Mouse (Mus musculus): Measurements from ENCODE around the gene Pold2. TPM values are rescaled to one million over a fixed set of nuclear protein-coding genes. Genes with fewer than 3 reads are reported as not detected.

Gene Pold2
- total and polyA plus RNA-seq, 3 experiments = 30.1 to 295 (median 47.5) TPM

DNA sequence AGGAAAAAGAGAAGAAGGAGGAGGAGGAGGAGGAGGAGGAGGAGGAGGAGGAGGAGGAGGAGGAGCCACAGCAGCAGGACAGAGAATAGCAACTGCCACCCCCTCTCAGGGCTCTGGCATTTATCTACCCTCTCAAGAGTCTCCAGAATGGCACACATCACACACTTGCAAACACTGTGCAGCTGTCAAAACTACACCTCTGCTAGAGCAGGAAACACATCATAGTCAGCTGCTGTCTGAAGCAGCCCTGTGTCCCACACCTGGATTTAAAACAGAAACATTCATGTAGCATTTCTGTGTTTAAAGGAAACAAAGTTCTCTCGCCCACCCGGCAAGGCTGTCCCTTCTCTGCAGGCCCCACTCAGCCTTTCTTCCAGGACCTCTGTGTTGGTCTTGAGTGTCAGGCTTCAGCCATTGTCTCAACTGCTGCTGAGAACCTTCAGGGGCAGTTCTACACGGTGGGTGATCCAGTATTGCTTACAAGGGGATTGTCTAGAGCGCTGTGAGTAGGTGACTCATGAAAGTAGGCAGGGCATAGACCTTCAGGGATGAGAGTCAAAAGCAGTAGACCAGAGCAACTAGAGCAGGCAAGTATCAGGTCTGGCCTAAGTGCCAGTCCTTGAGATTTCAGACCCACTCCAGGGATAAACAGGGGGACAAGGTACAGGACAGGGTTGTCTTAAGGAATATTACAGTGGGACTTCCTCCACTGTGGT is 26.9 kb downstream of the Pold2 start:
- Histone ChIP-seq H3K9me3 (replicated peaks) (peaks cover 4% of the 10 kb centered on the region), H3K27me3 (ENCODE audit: insufficient read depth, low read length) (peaks cover 2% of the 10 kb centered on the region), H3K4me3 (ENCODE audit: low read depth, low read length) (no peak overlapping the region), H3K36me3 (replicated peaks) (no peaks in the 10 kb centered on the region), H3K4me1 (ENCODE audit: insufficient read depth, low read depth, low read length) (no peaks in the 10 kb centered on the region)
- TF ChIP-seq TAL1 (conservative IDR thresholded peaks at IDR 0.05; ENCODE audit: low read depth, low read length) (no peak), GATA2 (IDR thresholded peaks at IDR 0.05; ENCODE audit: borderline replicate concordance, low read depth, low read length) (no peak), CTCF (IDR thresholded peaks at IDR 0.05; ENCODE audit: low read depth, low read length) (no peak), POLR2AphosphoS5 (IDR thresholded peaks at IDR 0.05; ENCODE audit: insufficient replicate concordance, low read depth, low read length) (no peak), GATA1 (IDR thresholded peaks at IDR 0.05; ENCODE audit: borderline replicate concordance, low read length) (no peak)
- no peak for DNase-seq (ENCODE audit: low spot score)
- no peak for ATAC-seq (ENCODE audit: extremely low read depth, insufficient number of reproducible peaks, low FRiP score, poor library complexity, severe bottlenecking)

DNA sequence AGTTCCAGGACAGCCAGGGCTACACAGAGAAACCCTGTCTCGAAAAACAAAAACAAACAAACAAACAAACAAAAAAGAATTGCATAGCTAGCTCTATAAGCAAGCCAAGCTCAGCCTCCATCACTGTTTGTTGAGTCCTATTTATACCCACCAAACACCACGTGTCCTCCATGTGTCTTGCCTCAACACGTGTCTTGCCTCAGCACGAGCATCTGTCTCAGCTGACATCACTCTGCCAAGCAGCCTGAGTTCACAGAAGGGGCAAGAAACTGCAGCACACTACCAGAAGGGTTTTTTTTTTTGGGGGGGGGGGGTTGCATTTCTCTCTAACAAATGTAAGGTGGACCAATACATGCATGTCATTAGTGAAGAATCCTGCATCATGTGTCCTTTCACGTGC is 27.6 kb downstream of the Pold2 start:
- H3K27me3 ChIP-seq (ENCODE audit: insufficient read depth, low read length) = peaks cover 2% of the 10 kb centered on the region
- no peak overlapping the region for H3K4me3 ChIP-seq (ENCODE audit: low read depth, low read length)
- no peaks in the 10 kb centered on the region for H3K36me3 ChIP-seq (replicated peaks)
- TF ChIP-seq POLR2AphosphoS5 (IDR thresholded peaks at IDR 0.05; ENCODE audit: insufficient replicate concordance, low read depth, low read length) (no peak), CTCF (IDR thresholded peaks at IDR 0.05; ENCODE audit: low read depth, low read length) (no peak), GATA2 (IDR thresholded peaks at IDR 0.05; ENCODE audit: borderline replicate concordance, low read depth, low read length) (no peak), GATA1 (IDR thresholded peaks at IDR 0.05; ENCODE audit: borderline replicate concordance, low read length) (no peak), TAL1 (conservative IDR thresholded peaks at IDR 0.05; ENCODE audit: low read depth, low read length) (no peak)
- peaks cover 4% of the 10 kb centered on the region for H3K9me3 ChIP-seq (replicated peaks)
- no peaks in the 10 kb centered on the region for H3K4me1 ChIP-seq (ENCODE audit: insufficient read depth, low read depth, low read length)
- DNase-seq (ENCODE audit: low spot score) = no peak
- no peak for ATAC-seq (ENCODE audit: extremely low read depth, insufficient number of reproducible peaks, low FRiP score, poor library complexity, severe bottlenecking)

DNA sequence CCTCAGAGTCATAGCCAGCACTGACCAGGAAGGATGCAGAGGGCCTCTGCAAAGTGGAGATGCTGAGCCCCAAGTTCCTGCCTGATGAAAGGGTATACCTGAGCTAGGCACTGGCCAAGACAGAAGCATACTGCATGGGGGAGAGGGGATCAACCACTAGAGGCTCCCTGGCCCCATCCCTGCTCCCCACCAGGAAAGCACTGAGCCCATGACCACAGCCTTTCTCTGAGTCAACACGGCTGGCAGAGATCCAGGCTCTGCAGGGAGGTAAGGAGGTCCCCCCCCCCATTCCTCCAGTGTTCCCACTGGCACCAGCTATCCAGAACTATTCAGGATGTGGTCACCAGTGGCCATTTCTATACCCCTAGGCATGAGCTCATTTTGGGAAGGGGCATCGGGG is 28.8 kb downstream of the Pold2 start:
- H3K4me1 ChIP-seq (ENCODE audit: insufficient read depth, low read depth, low read length) = no peaks in the 10 kb centered on the region
- TF ChIP-seq POLR2AphosphoS5 (IDR thresholded peaks at IDR 0.05; ENCODE audit: insufficient replicate concordance, low read depth, low read length) = no peak
- TF ChIP-seq TAL1 (conservative IDR thresholded peaks at IDR 0.05; ENCODE audit: low read depth, low read length) = no peak
- TF ChIP-seq GATA2 (IDR thresholded peaks at IDR 0.05; ENCODE audit: borderline replicate concordance, low read depth, low read length) = no peak
- no peak for TF ChIP-seq GATA1 (IDR thresholded peaks at IDR 0.05; ENCODE audit: borderline replicate concordance, low read length)
- no peak for TF ChIP-seq CTCF (IDR thresholded peaks at IDR 0.05; ENCODE audit: low read depth, low read length)
- peaks cover 4% of the 10 kb centered on the region for H3K9me3 ChIP-seq (replicated peaks)
- H3K36me3 ChIP-seq (replicated peaks) = no peaks in the 10 kb centered on the region
- peaks cover 2% of the 10 kb centered on the region for H3K27me3 ChIP-seq (ENCODE audit: insufficient read depth, low read length)
- no peak overlapping the region for H3K4me3 ChIP-seq (ENCODE audit: low read depth, low read length)
- no peak for ATAC-seq (ENCODE audit: extremely low read depth, insufficient number of reproducible peaks, low FRiP score, poor library complexity, severe bottlenecking)
- no peak for DNase-seq (ENCODE audit: low spot score)

DNA sequence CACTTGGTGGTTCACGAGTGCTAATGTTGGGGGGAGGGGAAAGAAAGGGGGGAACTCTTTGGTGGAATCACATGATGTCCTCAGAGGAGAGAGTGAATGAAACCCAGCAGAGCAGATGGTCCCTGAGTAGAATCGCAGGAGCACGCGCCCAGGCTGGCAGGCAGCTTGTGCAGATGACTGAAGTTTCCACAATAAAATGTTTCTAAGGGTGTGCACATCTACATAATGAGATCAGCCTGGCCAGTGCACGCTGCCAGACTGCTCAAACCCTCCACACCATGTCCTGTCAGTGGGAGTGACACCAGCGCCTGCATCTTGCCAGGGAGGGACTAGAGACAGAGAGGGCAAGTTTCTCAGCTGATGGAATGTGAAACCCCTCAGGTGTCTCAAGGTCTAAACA is 29.4 kb downstream of the Pold2 start:
- TF ChIP-seq POLR2AphosphoS5 (IDR thresholded peaks at IDR 0.05; ENCODE audit: insufficient replicate concordance, low read depth, low read length) = no peak
- TF ChIP-seq GATA2 (IDR thresholded peaks at IDR 0.05; ENCODE audit: borderline replicate concordance, low read depth, low read length) = no peak
- TF ChIP-seq GATA1 (IDR thresholded peaks at IDR 0.05; ENCODE audit: borderline replicate concordance, low read length) = no peak
- no peak for TF ChIP-seq CTCF (IDR thresholded peaks at IDR 0.05; ENCODE audit: low read depth, low read length)
- TF ChIP-seq TAL1 (conservative IDR thresholded peaks at IDR 0.05; ENCODE audit: low read depth, low read length) = no peak
- Histone ChIP-seq H3K9me3 (replicated peaks) (peaks cover 4% of the 10 kb centered on the region), H3K4me1 (ENCODE audit: insufficient read depth, low read depth, low read length) (no peaks in the 10 kb centered on the region), H3K27me3 (ENCODE audit: insufficient read depth, low read length) (peaks cover 2% of the 10 kb centered on the region), H3K36me3 (replicated peaks) (no peaks in the 10 kb centered on the region), H3K4me3 (ENCODE audit: low read depth, low read length) (no peak overlapping the region)
- ATAC-seq (ENCODE audit: extremely low read depth, insufficient number of reproducible peaks, low FRiP score, poor library complexity, severe bottlenecking) = no peak
- DNase-seq (ENCODE audit: low spot score) = no peak

DNA sequence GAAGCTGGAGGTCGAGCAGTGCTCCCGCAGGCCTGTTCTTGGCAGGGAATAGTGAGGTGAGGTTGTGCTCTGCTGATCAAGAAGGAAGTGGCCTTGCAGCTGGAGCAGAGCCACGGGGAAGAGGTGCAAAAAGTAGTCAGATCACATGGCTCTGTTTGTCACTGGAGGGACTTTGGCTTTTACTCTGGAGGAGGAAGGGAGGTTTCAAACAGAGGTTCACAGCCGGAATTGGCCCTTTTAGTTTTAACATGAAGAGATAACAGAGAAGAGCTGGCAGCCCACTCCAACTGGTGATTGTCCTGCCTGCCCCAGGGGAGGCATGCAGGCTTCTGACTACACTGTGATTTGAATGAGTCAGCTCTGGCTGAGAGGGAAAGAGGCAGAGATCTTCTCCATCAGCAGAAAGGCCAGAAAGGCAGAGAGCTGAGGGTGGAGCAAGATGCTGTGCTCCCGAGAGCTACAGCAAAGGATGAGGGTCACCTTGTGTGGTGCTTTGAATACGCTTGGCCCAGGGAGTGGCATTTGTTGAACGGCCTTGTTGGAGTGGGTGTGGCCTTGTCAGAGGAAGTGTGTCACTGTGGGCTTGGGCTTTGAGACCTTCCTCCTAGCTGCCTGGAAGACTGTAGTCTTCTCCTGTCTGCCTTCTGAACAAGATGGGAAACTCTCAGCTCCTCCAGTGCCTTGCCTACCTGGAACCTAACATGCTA is 31.3 kb downstream of the Pold2 start:
- Histone ChIP-seq H3K36me3 (replicated peaks) (no peaks in the 10 kb centered on the region), H3K9me3 (replicated peaks) (peaks cover 4% of the 10 kb centered on the region), H3K4me1 (ENCODE audit: insufficient read depth, low read depth, low read length) (no peaks in the 10 kb centered on the region), H3K27me3 (ENCODE audit: insufficient read depth, low read length) (peaks cover 2% of the 10 kb centered on the region), H3K4me3 (ENCODE audit: low read depth, low read length) (no peak overlapping the region)
- ATAC-seq (ENCODE audit: extremely low read depth, insufficient number of reproducible peaks, low FRiP score, poor library complexity, severe bottlenecking) (no peak), DNase-seq (ENCODE audit: low spot score) (no peak)
- TF ChIP-seq CTCF (IDR thresholded peaks at IDR 0.05; ENCODE audit: low read depth, low read length) = no peak
- no peak for TF ChIP-seq GATA2 (IDR thresholded peaks at IDR 0.05; ENCODE audit: borderline replicate concordance, low read depth, low read length)
- TF ChIP-seq GATA1 (IDR thresholded peaks at IDR 0.05; ENCODE audit: borderline replicate concordance, low read length) = no peak
- TF ChIP-seq TAL1 (conservative IDR thresholded peaks at IDR 0.05; ENCODE audit: low read depth, low read length) = no peak
- TF ChIP-seq POLR2AphosphoS5 (IDR thresholded peaks at IDR 0.05; ENCODE audit: insufficient replicate concordance, low read depth, low read length) = no peak

DNA sequence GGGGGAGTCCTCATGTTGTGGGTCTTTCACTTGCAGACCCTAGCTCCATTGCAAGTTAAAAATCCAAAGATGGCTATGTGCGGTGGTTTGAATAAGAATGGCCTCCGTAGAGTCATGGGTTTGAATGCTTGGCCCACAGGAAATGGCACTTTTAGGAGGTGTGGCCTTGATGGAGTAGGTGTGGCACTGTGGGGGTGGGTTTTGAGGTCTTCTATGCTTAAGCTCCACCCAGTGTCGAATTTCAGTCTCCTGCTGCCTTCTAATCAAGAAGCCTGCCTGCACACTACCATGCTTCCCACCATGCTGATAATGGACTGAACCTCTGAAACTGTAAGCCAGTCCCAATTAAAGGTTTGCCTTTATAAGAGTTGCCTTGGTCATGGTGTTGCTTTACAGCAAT is 35.0 kb downstream of the Pold2 start:
- Histone ChIP-seq H3K4me3 (ENCODE audit: low read depth, low read length) (no peak overlapping the region), H3K4me1 (ENCODE audit: insufficient read depth, low read depth, low read length) (no peaks in the 10 kb centered on the region), H3K36me3 (replicated peaks) (no peaks in the 10 kb centered on the region), H3K27me3 (ENCODE audit: insufficient read depth, low read length) (peaks cover 2% of the 10 kb centered on the region), H3K9me3 (replicated peaks) (peaks cover 4% of the 10 kb centered on the region)
- TF ChIP-seq TAL1 (conservative IDR thresholded peaks at IDR 0.05; ENCODE audit: low read depth, low read length) = no peak
- TF ChIP-seq POLR2AphosphoS5 (IDR thresholded peaks at IDR 0.05; ENCODE audit: insufficient replicate concordance, low read depth, low read length) = no peak
- no peak for TF ChIP-seq GATA1 (IDR thresholded peaks at IDR 0.05; ENCODE audit: borderline replicate concordance, low read length)
- TF ChIP-seq CTCF (IDR thresholded peaks at IDR 0.05; ENCODE audit: low read depth, low read length) = no peak
- TF ChIP-seq GATA2 (IDR thresholded peaks at IDR 0.05; ENCODE audit: borderline replicate concordance, low read depth, low read length) = no peak
- DNase-seq (ENCODE audit: low spot score) = no peak
- ATAC-seq (ENCODE audit: extremely low read depth, insufficient number of reproducible peaks, low FRiP score, poor library complexity, severe bottlenecking) = no peak

Measured in G1E (cell line).